Mouse (Mus musculus) hindbrain, embryonic 12.5 days (tissue): ENCODE measurements around the gene Krtap22-2. TPM values are rescaled to one million over a fixed set of nuclear protein-coding genes. Genes with fewer than 3 reads are reported as not detected.
"Not testable (repeated sequence)": the region's sequence is repeated elsewhere in the genome, so short reads cannot be mapped to it uniquely, and the experiment has no call there.

ENCODE experiments used
- ATAC-seq: fragments of 200-750 bp; cut with Nextera tagmentation; 2 replicates; pipeline ENCODE4 v1.8.0; 2017; ENCODE audit warnings: moderate TSS enrichment; ENCODE audit not compliant: low FRiP score
- H3K27ac ChIP-seq: fragments of 300-500 bp; sonication (generic); 2 replicates; pipeline ENCODE4 v1.5.1; 2016; ENCODE audit warnings: mild to moderate bottlenecking
- H3K27me3 ChIP-seq: fragments of 300-500 bp; sonication (generic); 2 replicates; pipeline ENCODE4 v1.6.1; 2016; ENCODE audit warnings: mild to moderate bottlenecking
- H3K36me3 ChIP-seq: fragments of 300-500 bp; sonication (generic); 2 replicates; pipeline ENCODE4 v1.6.1; 2016; ENCODE audit warnings: mild to moderate bottlenecking
- H3K4me1 ChIP-seq: fragments of 300-500 bp; sonication (generic); 2 replicates; pipeline ENCODE4 v1.6.1; 2016
- H3K4me2 ChIP-seq: fragments of 300-500 bp; sonication (generic); replicated peaks from 2 replicates; pipeline ENCODE4 v1.6.1; 2016; ENCODE audit warnings: mild to moderate bottlenecking
- H3K4me3 ChIP-seq: fragments of 300-500 bp; sonication (generic); 2 replicates; pipeline ENCODE4 v1.5.1; 2016; ENCODE audit warnings: mild to moderate bottlenecking
- H3K9ac ChIP-seq: fragments of 300-500 bp; sonication (generic); 2 replicates; pipeline ENCODE4 v1.6.1; 2016; ENCODE audit warnings: mild to moderate bottlenecking, moderate library complexity
- H3K9me3 ChIP-seq: fragments of 300-500 bp; sonication (generic); replicated peaks from 2 replicates; pipeline ENCODE4 v1.6.1; 2016; ENCODE audit warnings: mild to moderate bottlenecking
- WGBS: fragments of 180-500 bp; shearing (Covaris S2); methylation state at CpG from one replicate; pipeline ENCODE4 v1.1.7; 2016; 5-methylcytosine and 5-hydroxymethylcytosine counted together
- polyA plus RNA-seq: library from polyadenylated mRNA; unstranded; fragments of >200 nt; fragmentation: Nextera tagmentation; extraction: Ambion mirVana; gene quantifications from 2 replicates; pipeline ENCODE4 v1.2.1, GENCODE M21; 2016

Gene Krtap22-2
- not detected in 2 replicates for polyA plus RNA-seq

- H3K4me1 ChIP-seq = no peaks in the 10 kb centered on the region
- H3K4me3 ChIP-seq = no peak within 1 kb of the TSS
- H3K27ac ChIP-seq = no peak within 1 kb of the TSS
- H3K9me3 ChIP-seq = no peaks in the 10 kb centered on the region
- WGBS = 91% methylated on average over 5 of the region's 5 CpGs
- H3K27me3 ChIP-seq = no peaks in the 10 kb centered on the region
- ATAC-seq = no peak
- no peak within 1 kb of the TSS for H3K9ac ChIP-seq
- no peaks in the 10 kb centered on the region for H3K36me3 ChIP-seq
- no peak within 1 kb of the TSS for H3K4me2 ChIP-seq
Observed at GRCm38 (mm10) chr16:89010659-89011058, at the start of gene Krtap22-2. Gene Krtap22-2, minus strand, starts transcription at chr16:89010759.

GRCm38 (mm10) chr16:89047783-89048182, 37.2 kb upstream of the Krtap22-2 start, which contains the start of gene Krtap6-5:
Gene Krtap6-5, minus strand, starts transcription at chr16:89047883.
- 97% methylated on average over 3 of the region's 3 CpGs for WGBS
- H3K4me3 ChIP-seq = no peak within 1 kb of the TSS
- H3K9ac ChIP-seq = no peak within 1 kb of the TSS
- H3K9me3 ChIP-seq = no peaks in the 10 kb centered on the region
- no peak within 1 kb of the TSS for H3K27ac ChIP-seq
- no peak for ATAC-seq
- H3K4me1 ChIP-seq = no peaks in the 10 kb centered on the region
- H3K4me2 ChIP-seq = no peak within 1 kb of the TSS
- no peaks in the 10 kb centered on the region for H3K27me3 ChIP-seq
- H3K36me3 ChIP-seq = no peaks in the 10 kb centered on the region

GRCm38 (mm10) chr16:89041372-89041771, 30.8 kb upstream of the Krtap22-2 start, which contains the start of gene Gm10228:
Gene Gm10228, minus strand, starts transcription at chr16:89041472.
- H3K9ac ChIP-seq, ATAC-seq, H3K4me3 ChIP-seq, H3K4me2 ChIP-seq, H3K27ac ChIP-seq, H3K27me3 ChIP-seq, H3K36me3 ChIP-seq, H3K9me3 ChIP-seq, H3K4me1 ChIP-seq: not testable (repeated sequence)
- 86% methylated on average over 2 of the region's 4 CpGs for WGBS

GRCm38 (mm10) chr16:89031399-89031798, 20.8 kb upstream of the Krtap22-2 start, which contains the start of gene Krtap6-1:
Gene Krtap6-1, plus strand, starts transcription at chr16:89031699.
- not testable (repeated sequence) for H3K9me3 ChIP-seq, H3K9ac ChIP-seq, H3K27me3 ChIP-seq, H3K36me3 ChIP-seq, H3K4me1 ChIP-seq, H3K27ac ChIP-seq, H3K4me3 ChIP-seq, ATAC-seq, H3K4me2 ChIP-seq
- 88% methylated on average over 3 of the region's 3 CpGs for WGBS

GRCm38 (mm10) chr16:89014984-89015383, 4.4 kb upstream of the Krtap22-2 start, which contains the start of gene Gm10229:
Gene Gm10229, plus strand, starts transcription at chr16:89015284.
- H3K4me1 ChIP-seq, H3K36me3 ChIP-seq, H3K4me3 ChIP-seq, H3K27me3 ChIP-seq, ATAC-seq, H3K9ac ChIP-seq, H3K4me2 ChIP-seq, H3K27ac ChIP-seq, H3K9me3 ChIP-seq: not testable (repeated sequence)
- WGBS = 98% methylated on average over 3 of the region's 3 CpGs

GRCm38 (mm10) chr16:89013973-89014372, 3.4 kb upstream of the Krtap22-2 start:
- Histone ChIP-seq H3K27me3 (no peaks in the 10 kb centered on the region), H3K9ac (no peak overlapping the region), H3K4me2 (no peak overlapping the region), H3K4me1 (no peaks in the 10 kb centered on the region), H3K4me3 (no peak overlapping the region), H3K9me3 (no peaks in the 10 kb centered on the region), H3K36me3 (no peaks in the 10 kb centered on the region), H3K27ac (no peak overlapping the region)
- WGBS = 95% methylated on average over 3 of the region's 3 CpGs
- ATAC-seq = no peak

GRCm38 (mm10) chr16:88962773-88963172, 47.8 kb downstream of the Krtap22-2 start, which contains the start of gene Krtap16-3:
Gene Krtap16-3, minus strand, starts transcription at chr16:88962873.
- Histone ChIP-seq H3K27ac (no peak within 1 kb of the TSS), H3K4me3 (no peak within 1 kb of the TSS), H3K9ac (no peak within 1 kb of the TSS), H3K36me3 (no peaks in the 10 kb centered on the region), H3K4me2 (no peak within 1 kb of the TSS), H3K4me1 (no peaks in the 10 kb centered on the region), H3K27me3 (no peaks in the 10 kb centered on the region), H3K9me3 (no peaks in the 10 kb centered on the region)
- ATAC-seq = no peak
- WGBS = 91% methylated on average over 7 of the region's 7 CpGs

Other genes starting within 250 kb of the Krtap22-2 start
- not detected in 2 replicates for gene 2310057N15Rik, start 236.6 kb downstream of the Krtap22-2 start, polyA plus RNA-seq
- not detected in 2 replicates for gene Gm5965, start 232.9 kb downstream of the Krtap22-2 start, polyA plus RNA-seq
- gene Gm20741, start 198.5 kb downstream of the Krtap22-2 start, polyA plus RNA-seq = not detected in 2 replicates
- not detected in 2 replicates for gene Krtap15, start 190.5 kb downstream of the Krtap22-2 start, polyA plus RNA-seq
- not detected in 2 replicates for gene Krtap14, start 184.6 kb downstream of the Krtap22-2 start, polyA plus RNA-seq
- not detected in 2 replicates for gene Krtap19-1, start 141.3 kb downstream of the Krtap22-2 start, polyA plus RNA-seq
- gene Krtap19-2, start 136.5 kb downstream of the Krtap22-2 start, polyA plus RNA-seq = not detected in 2 replicates
- gene Krtap19-3, start 132.7 kb downstream of the Krtap22-2 start, polyA plus RNA-seq = not detected in 2 replicates
- not detected in 2 replicates for gene Krtap19-4, start 125.7 kb downstream of the Krtap22-2 start, polyA plus RNA-seq
- not detected in 2 replicates for gene Krtap19-5, start 114.3 kb downstream of the Krtap22-2 start, polyA plus RNA-seq
- not detected in 2 replicates for gene Krtap19-9b, start 78.5 kb downstream of the Krtap22-2 start, polyA plus RNA-seq
- not detected in 2 replicates for gene Krtap16-3, start 47.9 kb downstream of the Krtap22-2 start, polyA plus RNA-seq
- gene Gm10229, start 4.5 kb upstream of the Krtap22-2 start, polyA plus RNA-seq = not detected in 2 replicates
- not detected in 2 replicates for gene Krtap6-1, start 20.9 kb upstream of the Krtap22-2 start, polyA plus RNA-seq
- gene Gm10228, start 30.7 kb upstream of the Krtap22-2 start, polyA plus RNA-seq = not detected in 2 replicates
- not detected in 2 replicates for gene Krtap6-5, start 37.1 kb upstream of the Krtap22-2 start, polyA plus RNA-seq
- gene 1110025L11Rik, start 53.2 kb upstream of the Krtap22-2 start, polyA plus RNA-seq = not detected in 2 replicates
- not detected in 2 replicates for gene Krtap6-3, start 73.3 kb upstream of the Krtap22-2 start, polyA plus RNA-seq
- gene Gm6358, start 130.1 kb upstream of the Krtap22-2 start, polyA plus RNA-seq = not detected in 2 replicates
- gene Gm10061, start 140.3 kb upstream of the Krtap22-2 start, polyA plus RNA-seq = not detected in 2 replicates
- gene Gm9789, start 147.2 kb upstream of the Krtap22-2 start, polyA plus RNA-seq = not detected in 2 replicates
- gene Gm7735, start 158.7 kb upstream of the Krtap22-2 start, polyA plus RNA-seq = not detected in 2 replicates
- not detected in 2 replicates for gene 1110057P08Rik, start 164.0 kb upstream of the Krtap22-2 start, polyA plus RNA-seq
- not detected in 2 replicates for gene Krtap20-2, start 195.1 kb upstream of the Krtap22-2 start, polyA plus RNA-seq